Mouse (Mus musculus) midbrain, embryonic 10.5 days (tissue): Measurements from ENCODE around the gene Rims1. TPM values are rescaled to one million over a fixed set of nuclear protein-coding genes. Genes with fewer than 3 reads are reported as not detected.

Experiments
- DNase-seq: peaks from one replicate; pipeline ENCODE4 v3.0.0-alpha.2; 2017; ENCODE audit warnings: low spot score
- H3K27ac ChIP-seq: fragments of 300-500 bp; sonication (generic); replicated peaks from 2 replicates; pipeline ENCODE4 v1.5.1; 2016; ENCODE audit warnings: mild to moderate bottlenecking
- H3K27me3 ChIP-seq: fragments of 300-500 bp; sonication (generic); 2 replicates; pipeline ENCODE4 v1.6.1; 2016; ENCODE audit warnings: low read depth, mild to moderate bottlenecking; ENCODE audit not compliant: poor library complexity, severe bottlenecking
- H3K36me3 ChIP-seq: fragments of 300-500 bp; sonication (generic); 2 replicates; pipeline ENCODE4 v1.6.1; 2016; ENCODE audit warnings: mild to moderate bottlenecking, moderate library complexity
- H3K4me1 ChIP-seq: fragments of 300-500 bp; sonication (generic); 2 replicates; pipeline ENCODE4 v1.6.1; 2016
- H3K4me3 ChIP-seq: fragments of 300-500 bp; sonication (generic); 2 replicates; pipeline ENCODE4 v1.5.1; 2016; ENCODE audit warnings: mild to moderate bottlenecking, moderate library complexity
- H3K9me3 ChIP-seq: fragments of 300-500 bp; sonication (generic); replicated peaks from 2 replicates; pipeline ENCODE4 v1.6.1; 2016; ENCODE audit warnings: mild to moderate bottlenecking
- WGBS: fragments of 180-500 bp; shearing (Covaris S2); methylation state at CpG from one replicate; pipeline ENCODE4 v1.1.7; 2016; 5-methylcytosine and 5-hydroxymethylcytosine counted together
- polyA plus RNA-seq: library from polyadenylated mRNA; unstranded; fragments of >200 nt; fragmentation: Nextera tagmentation; extraction: Ambion mirVana; gene quantifications from 2 replicates; pipeline ENCODE4 v1.2.1, GENCODE M21; 2016

The Rims1 gene
- polyA plus RNA-seq, 1 experiment from 2014 or later, result 1.2 TPM

GRCm38 (mm10) chr1:22248898-22249386, 556.9 kb downstream of the Rims1 start:
- no peak overlapping the region for H3K4me3 ChIP-seq
- no peaks in the 10 kb centered on the region for H3K36me3 ChIP-seq
- H3K27ac ChIP-seq, result no peak overlapping the region
- no peaks in the 10 kb centered on the region for H3K4me1 ChIP-seq
- no peaks in the 10 kb centered on the region for H3K9me3 ChIP-seq
- no peaks in the 10 kb centered on the region for H3K27me3 ChIP-seq
- no peak for DNase-seq

- Histone ChIP-seq H3K9me3 (no peaks in the 10 kb centered on the region), H3K27ac (no peak overlapping the region), H3K27me3 (no peaks in the 10 kb centered on the region), H3K36me3 (no peaks in the 10 kb centered on the region), H3K4me3 (no peak overlapping the region), H3K4me1 (no peaks in the 10 kb centered on the region)
- DNase-seq, result no peak
- 97% methylated on average over 2 of the region's 2 CpGs for WGBS
Observed at GRCm38 (mm10) chr1:22245748-22246147, 560.0 kb downstream of the Rims1 start.
